Mouse (Mus musculus) inflammation-experienced regulatory T-cells, adult 6 months (primary cell): ENCODE measurements at regions not wholly inside any gene's neighbourhood (a gene's known extent, or its start where the extent isn't known, plus 50 kb on each side); places are given as distances from the start of the nearest gene placed in this dataset.

ENCODE experiments used
- ATAC-seq: one replicate; pipeline ENCODE4 v1.8.0; 2017

- ATAC-seq, result no peak
These were observed 183.5 kb downstream of the Pten start for GRCm38 (mm10) chr19:32940806-32941205.

- ATAC-seq, result no peak
These were observed 186.4 kb downstream of the Pten start for GRCm38 (mm10) chr19:32943594-32944230.

GRCm38 (mm10) chr19:32947081-32947855 is 190.0 kb downstream of the Pten start:
- no peak for ATAC-seq

- ATAC-seq, result no peak
These were observed 193.0 kb downstream of the Pten start for GRCm38 (mm10) chr19:32950252-32950651.

- no peak for ATAC-seq
These were observed 193.5 kb downstream of the Pten start for GRCm38 (mm10) chr19:32950794-32951193.

GRCm38 (mm10) chr19:32952425-32952824 is 195.1 kb downstream of the Pten start:
- ATAC-seq, result no peak

- ATAC-seq, result peak; percentile 63
These were observed 195.8 kb downstream of the Pten start for GRCm38 (mm10) chr19:32952928-32953687.

- peak; percentile 62 for ATAC-seq
These were observed 196.8 kb downstream of the Pten start for GRCm38 (mm10) chr19:32954001-32954605.

- ATAC-seq, result no peak
These were observed 197.6 kb downstream of the Pten start for GRCm38 (mm10) chr19:32954942-32955341.

GRCm38 (mm10) chr19:32956143-32956915 is 199.0 kb downstream of the Pten start:
- no peak for ATAC-seq

- ATAC-seq, result peak; percentile 29
These were observed 199.7 kb downstream of the Pten start for GRCm38 (mm10) chr19:32956916-32957558.

GRCm38 (mm10) chr19:32958276-32958675 is 201.0 kb downstream of the Pten start:
- no peak for ATAC-seq

GRCm38 (mm10) chr19:32958791-32959190 is 201.5 kb downstream of the Pten start:
- no peak for ATAC-seq

GRCm38 (mm10) chr19:32959844-32960195 is 202.5 kb downstream of the Pten start:
- no peak for ATAC-seq

GRCm38 (mm10) chr19:32960196-32960947 is 203.1 kb downstream of the Pten start:
- peak; percentile 8 for ATAC-seq

GRCm38 (mm10) chr19:32961525-32961924 is 204.2 kb downstream of the Pten start:
- no peak for ATAC-seq

- peak; percentile 71 for ATAC-seq
These were observed 206.7 kb downstream of the Pten start for GRCm38 (mm10) chr19:32963983-32964382.

GRCm38 (mm10) chr19:32965488-32965887 is 208.2 kb downstream of the Pten start:
- ATAC-seq, result no peak

GRCm38 (mm10) chr19:32969213-32969776 is 212.0 kb downstream of the Pten start:
- ATAC-seq, result no peak

- ATAC-seq, result no peak
These were observed 214.8 kb downstream of the Pten start for GRCm38 (mm10) chr19:32972116-32972515.

- ATAC-seq, result no peak
These were observed 215.8 kb downstream of the Pten start for GRCm38 (mm10) chr19:32973130-32973529.
